Mouse (Mus musculus): ENCODE results near the gene Gbp2b. TPM values are rescaled to one million over a fixed set of nuclear protein-coding genes. Genes with fewer than 3 reads are reported as not detected.
A peak's percentile ranks its signal among the peaks of the same experiment; 100 is the strongest.
"Not testable (repeated sequence)": the region's sequence is repeated elsewhere in the genome, so short reads cannot be mapped to it uniquely, and the experiment has no call there.

Gbp2b gene
- 10 to 100 TPM in 2 of 3 experiments, under 1 TPM in 1; 0.68 to 84.0 (median 22.4) TPM for polyA plus RNA-seq (2017; shearing (Covaris generic))

- ATAC-seq, result no peak
These were observed at the start of gene Gbp2b for GRCm38 (mm10) chr3:142594547-142594946. TSS of gene Gbp2b (plus strand) at chr3:142594847.

GRCm38 (mm10) chr3:142546690-142547089, 48.0 kb upstream of the Gbp2b start:
- ATAC-seq, result peak; percentile 70

- ATAC-seq, result peak; percentile 60
These were observed 44.5 kb upstream of the Gbp2b start for GRCm38 (mm10) chr3:142550052-142550676.

GRCm38 (mm10) chr3:142554601-142555000, 40.0 kb upstream of the Gbp2b start:
- no peak for ATAC-seq

- no peak for ATAC-seq
These were observed 39.0 kb upstream of the Gbp2b start for GRCm38 (mm10) chr3:142555623-142556022.

- peak; percentile 28 for ATAC-seq
These were observed 34.9 kb upstream of the Gbp2b start, which contains the start of gene Gbp3 for GRCm38 (mm10) chr3:142559632-142560228. TSS of gene Gbp3 (plus strand) at chr3:142560026.

- ATAC-seq, result peak; percentile 87
These were observed 34.2 kb upstream of the Gbp2b start for GRCm38 (mm10) chr3:142560296-142560948.

- ATAC-seq, result peak; percentile 11
These were observed 33.5 kb upstream of the Gbp2b start for GRCm38 (mm10) chr3:142561045-142561646.

- ATAC-seq, result no peak
These were observed 33.0 kb upstream of the Gbp2b start for GRCm38 (mm10) chr3:142561666-142562065.

GRCm38 (mm10) chr3:142567490-142567889, 27.2 kb upstream of the Gbp2b start:
- not testable (repeated sequence) for ATAC-seq

- no peak for ATAC-seq
These were observed 23.9 kb upstream of the Gbp2b start for GRCm38 (mm10) chr3:142570738-142571137.

- ATAC-seq, result no peak
These were observed 17.5 kb upstream of the Gbp2b start for GRCm38 (mm10) chr3:142577108-142577507.

GRCm38 (mm10) chr3:142578342-142578741, 16.3 kb upstream of the Gbp2b start:
- peak; percentile 71 for ATAC-seq

GRCm38 (mm10) chr3:142583067-142583466, 11.6 kb upstream of the Gbp2b start:
- no peak for ATAC-seq

- peak; percentile 84 for ATAC-seq
These were observed 7.3 kb upstream of the Gbp2b start for GRCm38 (mm10) chr3:142587386-142587785.

- ATAC-seq, result no peak
These were observed 5.8 kb upstream of the Gbp2b start for GRCm38 (mm10) chr3:142588888-142589287.

- ATAC-seq, result no peak
These were observed 4.1 kb upstream of the Gbp2b start for GRCm38 (mm10) chr3:142590431-142591067.

- peak; percentile 27 for ATAC-seq
These were observed 3.3 kb downstream of the Gbp2b start for GRCm38 (mm10) chr3:142597923-142598322.

- peak; percentile 60 for ATAC-seq
These were observed 7.0 kb downstream of the Gbp2b start for GRCm38 (mm10) chr3:142601675-142602074.

GRCm38 (mm10) chr3:142618658-142619057, 24.0 kb downstream of the Gbp2b start:
- ATAC-seq, result peak; percentile 15

- ATAC-seq, result peak; percentile 63
These were observed 25.0 kb downstream of the Gbp2b start for GRCm38 (mm10) chr3:142619606-142620005.

- ATAC-seq, result peak; percentile 54
These were observed 25.7 kb downstream of the Gbp2b start, which contains the start of gene Gbp2 for GRCm38 (mm10) chr3:142620111-142620955. TSS of gene Gbp2 (plus strand) at chr3:142620602.
